Mouse (Mus musculus) activated CD4-positive, CD25-positive, alpha-beta regulatory T cell, adult 9 weeks (primary cell): ENCODE measurements around the gene Gm2004. TPM values are rescaled to one million over a fixed set of nuclear protein-coding genes. Genes with fewer than 3 reads are reported as not detected.

ENCODE experiments used
- polyA plus RNA-seq: library from polyadenylated mRNA; unstranded; fragments of 100-300 nt; shearing (Covaris generic); gene quantifications from one replicate; pipeline ENCODE4 v1.2.1, GENCODE M21; 2017

Gm2004 gene
- not detected for polyA plus RNA-seq

DNA sequence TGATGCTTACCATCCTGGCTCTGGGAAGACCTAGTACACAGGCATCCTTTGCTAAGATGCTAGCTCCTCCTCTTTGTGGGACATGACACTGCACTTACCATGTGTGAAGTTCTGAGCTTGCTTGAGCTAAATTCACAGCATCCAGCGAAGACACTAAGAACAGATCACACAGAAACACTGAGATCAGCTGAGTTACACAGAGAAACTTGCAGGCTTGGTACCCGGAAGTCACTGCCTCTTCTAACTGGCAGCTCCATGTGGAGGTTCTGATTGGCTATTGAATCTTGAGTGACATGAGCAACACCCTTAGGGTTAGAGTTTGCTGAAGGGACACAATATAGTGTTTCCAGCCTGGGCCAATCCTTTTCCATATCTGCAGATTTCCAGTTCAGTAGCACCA lies at the start of gene Gm2004:
Gene Gm2004, minus strand, starts transcription at position 101 of the 400 bp plus-strand sequence.

Other genes starting within 250 kb of the Gm2004 start
- gene Zfp966, start 218.7 kb downstream of the Gm2004 start, polyA plus RNA-seq: 7.9 TPM
- 9.8 TPM for gene Gm2026, start 184.5 kb downstream of the Gm2004 start, polyA plus RNA-seq
- 7.9 TPM for gene 2210418O10Rik, start 76.7 kb upstream of the Gm2004 start, polyA plus RNA-seq
- gene Gm11009, start 169.7 kb upstream of the Gm2004 start, polyA plus RNA-seq: not detected